Mouse (Mus musculus): Measurements from ENCODE around the gene Samd9l. TPM values are rescaled to one million over a fixed set of nuclear protein-coding genes. Genes with fewer than 3 reads are reported as not detected.
A peak's percentile ranks its signal among the peaks of the same experiment; 100 is the strongest.
"Not testable (repeated sequence)": the region's sequence is repeated elsewhere in the genome, so short reads cannot be mapped to it uniquely, and the experiment has no call there.

Gene Samd9l
- polyA plus RNA-seq (2016; fragmentation: Nextera tagmentation; extraction: Ambion mirVana): 0.16 and 0.37 TPM in 2 replicates

GRCm38 (mm10) chr6:3399340-3400068 lies at the start of gene Samd9l:
Gene Samd9l (minus strand): TSS chr6:3399572.
- H3K4me3 ChIP-seq; H3K27me3 ChIP-seq (ENCODE audit: insufficient read depth, poor library complexity, severe bottlenecking); H3K27ac ChIP-seq; H3K4me1 ChIP-seq (replicated peaks); DNase-seq (ENCODE audit: low spot score); H3K9me3 ChIP-seq; H3K36me3 ChIP-seq: not testable (repeated sequence)
- 51% methylated on average over 4 of the region's 4 CpGs for WGBS

GRCm38 (mm10) chr6:3447404-3447803 lies 48.0 kb upstream of the Samd9l start:
- peak; percentile 59 for DNase-seq (ENCODE audit: low spot score)
- 3% methylated on average over 5 of the region's 5 CpGs for WGBS
- Histone ChIP-seq H3K36me3 (no peaks in the 10 kb centered on the region), H3K9me3 (no peaks in the 10 kb centered on the region), H3K27me3 (ENCODE audit: insufficient read depth, poor library complexity, severe bottlenecking) (no peaks in the 10 kb centered on the region), H3K4me3 (no peak overlapping the region), H3K4me1 (replicated peaks) (no peaks in the 10 kb centered on the region), H3K27ac (no peak overlapping the region)

- Histone ChIP-seq H3K4me1 (replicated peaks) (no peaks in the 10 kb centered on the region), H3K9me3 (no peaks in the 10 kb centered on the region), H3K4me3 (no peak overlapping the region), H3K36me3 (no peaks in the 10 kb centered on the region), H3K27ac (no peak overlapping the region), H3K27me3 (ENCODE audit: insufficient read depth, poor library complexity, severe bottlenecking) (no peaks in the 10 kb centered on the region)
- DNase-seq (ENCODE audit: low spot score): no peak
- WGBS: 23% methylated on average over 1 of the region's 1 CpGs
Measured at GRCm38 (mm10) chr6:3443905-3444304, 44.5 kb upstream of the Samd9l start.

- Histone ChIP-seq H3K27ac (no peak overlapping the region), H3K9me3 (peaks cover 10% of the 10 kb centered on the region), H3K4me1 (replicated peaks) (no peaks in the 10 kb centered on the region), H3K4me3 (no peak overlapping the region), H3K27me3 (ENCODE audit: insufficient read depth, poor library complexity, severe bottlenecking) (no peaks in the 10 kb centered on the region), H3K36me3 (no peaks in the 10 kb centered on the region)
- no peak for DNase-seq (ENCODE audit: low spot score)
Measured at GRCm38 (mm10) chr6:3436087-3436486, 36.7 kb upstream of the Samd9l start.

- H3K9me3 ChIP-seq; H3K4me3 ChIP-seq; H3K36me3 ChIP-seq; H3K27ac ChIP-seq; H3K4me1 ChIP-seq (replicated peaks); DNase-seq (ENCODE audit: low spot score); H3K27me3 ChIP-seq (ENCODE audit: insufficient read depth, poor library complexity, severe bottlenecking): not testable (repeated sequence)
- 80% methylated on average over 2 of the region's 2 CpGs for WGBS
Measured at GRCm38 (mm10) chr6:3430976-3431375, 31.6 kb upstream of the Samd9l start.

GRCm38 (mm10) chr6:3427047-3427446 lies 27.7 kb upstream of the Samd9l start:
- H3K27me3 ChIP-seq (ENCODE audit: insufficient read depth, poor library complexity, severe bottlenecking): no peaks in the 10 kb centered on the region
- DNase-seq (ENCODE audit: low spot score): no peak
- 91% methylated on average over 1 of the region's 1 CpGs for WGBS

GRCm38 (mm10) chr6:3425333-3425732 lies 26.0 kb upstream of the Samd9l start:
- H3K27me3 ChIP-seq (ENCODE audit: insufficient read depth, poor library complexity, severe bottlenecking); H3K27ac ChIP-seq; DNase-seq (ENCODE audit: low spot score); H3K4me1 ChIP-seq (replicated peaks); H3K9me3 ChIP-seq; H3K4me3 ChIP-seq; H3K36me3 ChIP-seq: not testable (repeated sequence)

More at GRCm38 (mm10) chr6:3427047-3427446, 27.7 kb upstream of the Samd9l start:
- Histone ChIP-seq H3K4me1 (replicated peaks) (no peaks in the 10 kb centered on the region), H3K4me3 (no peak overlapping the region), H3K9me3 (no peaks in the 10 kb centered on the region), H3K36me3 (no peaks in the 10 kb centered on the region), H3K27ac (no peak overlapping the region)

GRCm38 (mm10) chr6:3424613-3425277 lies 25.4 kb upstream of the Samd9l start:
- not testable (repeated sequence) for H3K9me3 ChIP-seq; H3K36me3 ChIP-seq; DNase-seq (ENCODE audit: low spot score); H3K4me1 ChIP-seq (replicated peaks); H3K27ac ChIP-seq; H3K27me3 ChIP-seq (ENCODE audit: insufficient read depth, poor library complexity, severe bottlenecking); H3K4me3 ChIP-seq
- 56% methylated on average over 1 of the region's 4 CpGs for WGBS

- not testable (repeated sequence) for H3K4me1 ChIP-seq (replicated peaks); H3K36me3 ChIP-seq; DNase-seq (ENCODE audit: low spot score); H3K27ac ChIP-seq; H3K9me3 ChIP-seq; H3K27me3 ChIP-seq (ENCODE audit: insufficient read depth, poor library complexity, severe bottlenecking); H3K4me3 ChIP-seq
- 91% methylated on average over 6 of the region's 7 CpGs for whole genome bisulfite sequencing
Measured at GRCm38 (mm10) chr6:3397182-3397906, 2.0 kb downstream of the Samd9l start.

GRCm38 (mm10) chr6:3395921-3396611 lies 3.3 kb downstream of the Samd9l start:
- not testable (repeated sequence) for H3K36me3 ChIP-seq; H3K4me3 ChIP-seq; H3K4me1 ChIP-seq (replicated peaks); H3K27me3 ChIP-seq (ENCODE audit: insufficient read depth, poor library complexity, severe bottlenecking); H3K9me3 ChIP-seq; H3K27ac ChIP-seq; DNase-seq (ENCODE audit: low spot score)
- WGBS: 68% methylated on average over 4 of the region's 4 CpGs

- Histone ChIP-seq H3K4me1 (replicated peaks) (no peaks in the 10 kb centered on the region), H3K27me3 (ENCODE audit: insufficient read depth, poor library complexity, severe bottlenecking) (no peaks in the 10 kb centered on the region), H3K27ac (no peak overlapping the region), H3K4me3 (no peak overlapping the region), H3K9me3 (0 out of 2 replicates have a peak, but pooled peaks cover 4% of the 10 kb centered on the region), H3K36me3 (no peaks in the 10 kb centered on the region)
- no peak for DNase-seq (ENCODE audit: low spot score)
- WGBS: 89% methylated on average over 1 of the region's 1 CpGs
Measured at GRCm38 (mm10) chr6:3389995-3390394, 9.4 kb downstream of the Samd9l start.

GRCm38 (mm10) chr6:3386565-3386964 lies 12.8 kb downstream of the Samd9l start:
- Histone ChIP-seq H3K36me3 (no peaks in the 10 kb centered on the region), H3K4me1 (replicated peaks) (no peaks in the 10 kb centered on the region), H3K27me3 (ENCODE audit: insufficient read depth, poor library complexity, severe bottlenecking) (no peaks in the 10 kb centered on the region), H3K9me3 (0 out of 2 replicates have a peak, but pooled peaks cover 4% of the 10 kb centered on the region), H3K27ac (no peak overlapping the region), H3K4me3 (no peak overlapping the region)
- 94% methylated on average over 6 of the region's 6 CpGs for WGBS
- DNase-seq (ENCODE audit: low spot score): no peak

GRCm38 (mm10) chr6:3384816-3385215 lies 14.6 kb downstream of the Samd9l start:
- not testable (repeated sequence) for H3K27ac ChIP-seq; DNase-seq (ENCODE audit: low spot score); H3K36me3 ChIP-seq; H3K9me3 ChIP-seq; H3K4me3 ChIP-seq; H3K27me3 ChIP-seq (ENCODE audit: insufficient read depth, poor library complexity, severe bottlenecking); H3K4me1 ChIP-seq (replicated peaks)
